Mouse (Mus musculus) limb, embryonic 10.5 days (tissue): ENCODE measurements around the gene Dapk1. TPM values are rescaled to one million over a fixed set of nuclear protein-coding genes. Genes with fewer than 3 reads are reported as not detected.

Experiments
- DNase-seq: peaks from one replicate; pipeline ENCODE4 v3.0.0-alpha.2; 2017; ENCODE audit warnings: low spot score
- H3K27ac ChIP-seq: fragments of 300-500 bp; sonication (generic); 2 replicates; pipeline ENCODE4 v1.5.1; 2016; ENCODE audit warnings: mild to moderate bottlenecking
- H3K27me3 ChIP-seq: fragments of 300-500 bp; sonication (generic); 2 replicates; pipeline ENCODE4 v1.6.1; 2016; ENCODE audit warnings: low read depth, mild to moderate bottlenecking; ENCODE audit not compliant: poor library complexity, severe bottlenecking
- H3K36me3 ChIP-seq: fragments of 300-500 bp; sonication (generic); 2 replicates; pipeline ENCODE4 v1.6.1; 2016; ENCODE audit warnings: mild to moderate bottlenecking, moderate library complexity
- H3K4me1 ChIP-seq: fragments of 300-500 bp; sonication (generic); 2 replicates; pipeline ENCODE4 v1.6.1; 2016
- H3K4me3 ChIP-seq: fragments of 300-500 bp; sonication (generic); 2 replicates; pipeline ENCODE4 v1.5.1; 2016; ENCODE audit warnings: mild to moderate bottlenecking, moderate library complexity
- H3K9me3 ChIP-seq: fragments of 300-500 bp; sonication (generic); replicated peaks from 2 replicates; pipeline ENCODE4 v1.6.1; 2016; ENCODE audit warnings: mild to moderate bottlenecking
- WGBS: fragments of 180-500 bp; shearing (Covaris S2); methylation state at CpG from one replicate; pipeline ENCODE4 v1.1.7; 2016; 5-methylcytosine and 5-hydroxymethylcytosine counted together
- polyA plus RNA-seq: library from polyadenylated mRNA; unstranded; fragments of >200 nt; fragmentation: Nextera tagmentation; extraction: Ambion mirVana; gene quantifications from 2 replicates; pipeline ENCODE4 v1.2.1, GENCODE M21; 2016

The Dapk1 gene
- polyA plus RNA-seq, 1 experiment from 2014 or later = 18.5 TPM

- no peaks in the 10 kb centered on the region for H3K9me3 ChIP-seq
- no peak for DNase-seq
- H3K4me3 ChIP-seq = no peak overlapping the region
- no peaks in the 10 kb centered on the region for H3K36me3 ChIP-seq
- 33% methylated on average over 4 of the region's 4 CpGs for WGBS
- no peaks in the 10 kb centered on the region for H3K27me3 ChIP-seq
- no peak overlapping the region for H3K27ac ChIP-seq
- H3K4me1 ChIP-seq = peaks cover 52% of the 10 kb centered on the region
Measured at GRCm38 (mm10) chr13:60621411-60621965, 19.7 kb downstream of the Dapk1 start.

DNA sequence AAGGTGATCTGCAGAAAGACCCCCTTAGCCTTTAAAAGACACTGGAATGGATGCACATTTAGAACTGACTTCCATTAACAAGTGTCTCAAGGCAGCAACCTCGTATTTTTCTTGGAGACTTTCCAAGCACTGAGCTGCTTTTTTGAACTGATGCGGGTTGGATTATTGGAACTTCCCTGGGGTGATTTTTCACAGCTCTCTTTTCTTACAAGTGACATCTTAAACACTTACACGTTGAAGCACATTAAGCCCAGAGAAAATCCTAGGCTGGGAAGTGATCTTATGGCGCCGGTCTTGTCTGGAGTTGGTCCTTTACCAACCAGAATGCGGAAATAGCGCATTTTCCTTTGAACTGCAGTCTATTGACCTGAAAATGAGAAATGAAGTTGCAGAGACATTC, 23.8 kb downstream of the Dapk1 start:
- 80% methylated on average over 7 of the region's 7 CpGs for WGBS
- no peak overlapping the region for H3K27ac ChIP-seq

GRCm38 (mm10) chr13:60627843-60628656, 26.3 kb downstream of the Dapk1 start:
- H3K9me3 ChIP-seq = no peaks in the 10 kb centered on the region
- H3K4me3 ChIP-seq = no peak overlapping the region
- DNase-seq = no peak
- 40% methylated on average over 15 of the region's 15 CpGs for WGBS
- H3K27me3 ChIP-seq = no peaks in the 10 kb centered on the region
- H3K36me3 ChIP-seq = no peaks in the 10 kb centered on the region
- H3K27ac ChIP-seq = no peak overlapping the region
- H3K4me1 ChIP-seq = peaks cover 15% of the 10 kb centered on the region

More for the DNA sequence above, 23.8 kb downstream of the Dapk1 start:
- H3K9me3 ChIP-seq = no peaks in the 10 kb centered on the region
- H3K27me3 ChIP-seq = no peaks in the 10 kb centered on the region
- H3K4me3 ChIP-seq = no peak overlapping the region
- H3K36me3 ChIP-seq = no peaks in the 10 kb centered on the region
- no peak for DNase-seq
- H3K4me1 ChIP-seq = peaks cover 30% of the 10 kb centered on the region

GRCm38 (mm10) chr13:60628657-60628950, 26.9 kb downstream of the Dapk1 start:
- Histone ChIP-seq H3K27me3 (no peaks in the 10 kb centered on the region), H3K27ac (no peak overlapping the region), H3K4me3 (no peak overlapping the region), H3K36me3 (no peaks in the 10 kb centered on the region), H3K9me3 (no peaks in the 10 kb centered on the region), H3K4me1 (peaks cover 17% of the 10 kb centered on the region)
- no peak for DNase-seq
- 33% methylated on average over 2 of the region's 2 CpGs for WGBS

- Histone ChIP-seq H3K27ac (no peak overlapping the region), H3K4me3 (no peak overlapping the region), H3K9me3 (no peaks in the 10 kb centered on the region), H3K4me1 (peaks cover 25% of the 10 kb centered on the region), H3K36me3 (no peaks in the 10 kb centered on the region), H3K27me3 (no peaks in the 10 kb centered on the region)
- 94% methylated on average over 9 of the region's 9 CpGs for WGBS
- no peak for DNase-seq
Measured at GRCm38 (mm10) chr13:60629419-60629818, 27.7 kb downstream of the Dapk1 start.

DNA sequence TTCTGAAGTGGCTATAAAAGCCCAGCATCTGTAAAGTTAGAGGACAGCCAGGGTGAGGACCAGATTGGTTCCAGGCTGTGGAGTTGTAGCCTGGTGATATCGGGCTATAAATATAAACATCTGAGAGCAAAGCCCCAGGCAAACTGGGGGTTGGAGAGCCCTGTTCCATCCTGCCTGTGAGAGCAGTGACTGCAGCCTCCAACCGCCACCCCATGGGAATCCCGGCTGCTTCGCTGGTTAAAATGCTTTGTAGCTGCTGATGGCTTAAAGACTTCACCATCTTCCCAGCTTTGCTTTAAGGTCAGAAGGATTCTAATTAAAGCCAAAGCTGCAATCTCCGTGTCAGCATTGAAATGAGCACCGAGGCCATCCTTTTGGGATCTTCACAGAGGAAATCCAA, 32.2 kb downstream of the Dapk1 start:
- DNase-seq = no peak
- H3K27me3 ChIP-seq = no peaks in the 10 kb centered on the region
- H3K9me3 ChIP-seq = no peaks in the 10 kb centered on the region
- no peak overlapping the region for H3K4me3 ChIP-seq
- H3K4me1 ChIP-seq = peaks cover 10% of the 10 kb centered on the region
- 41% methylated on average over 6 of the region's 6 CpGs for WGBS
- no peaks in the 10 kb centered on the region for H3K36me3 ChIP-seq
- no peak overlapping the region for H3K27ac ChIP-seq

DNA sequence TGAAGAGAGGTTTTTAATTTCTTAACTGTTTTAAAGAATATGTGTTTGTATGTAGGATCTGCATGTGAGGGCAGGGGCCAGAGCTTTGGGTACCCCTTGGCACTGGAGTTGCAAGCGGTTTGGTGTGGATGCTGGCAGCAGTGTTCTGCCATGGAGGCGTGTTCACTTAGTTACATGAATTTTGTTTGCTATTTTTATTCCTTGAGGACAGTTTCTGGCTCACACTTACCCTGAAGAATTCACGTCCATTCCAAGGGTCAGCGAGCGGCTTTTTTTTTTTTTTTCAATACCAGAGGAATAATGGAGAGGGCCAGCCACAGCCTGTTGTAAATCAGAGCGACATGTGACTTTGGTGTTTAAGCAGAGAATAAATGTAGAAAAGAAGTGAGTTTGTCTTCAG, 33.9 kb downstream of the Dapk1 start:
- H3K4me1 ChIP-seq = peaks cover 10% of the 10 kb centered on the region
- no peaks in the 10 kb centered on the region for H3K27me3 ChIP-seq
- H3K4me3 ChIP-seq = no peak overlapping the region
- H3K9me3 ChIP-seq = no peaks in the 10 kb centered on the region
- no peaks in the 10 kb centered on the region for H3K36me3 ChIP-seq
- DNase-seq = no peak
- H3K27ac ChIP-seq = no peak overlapping the region
- WGBS = 74% methylated on average over 6 of the region's 6 CpGs

DNA sequence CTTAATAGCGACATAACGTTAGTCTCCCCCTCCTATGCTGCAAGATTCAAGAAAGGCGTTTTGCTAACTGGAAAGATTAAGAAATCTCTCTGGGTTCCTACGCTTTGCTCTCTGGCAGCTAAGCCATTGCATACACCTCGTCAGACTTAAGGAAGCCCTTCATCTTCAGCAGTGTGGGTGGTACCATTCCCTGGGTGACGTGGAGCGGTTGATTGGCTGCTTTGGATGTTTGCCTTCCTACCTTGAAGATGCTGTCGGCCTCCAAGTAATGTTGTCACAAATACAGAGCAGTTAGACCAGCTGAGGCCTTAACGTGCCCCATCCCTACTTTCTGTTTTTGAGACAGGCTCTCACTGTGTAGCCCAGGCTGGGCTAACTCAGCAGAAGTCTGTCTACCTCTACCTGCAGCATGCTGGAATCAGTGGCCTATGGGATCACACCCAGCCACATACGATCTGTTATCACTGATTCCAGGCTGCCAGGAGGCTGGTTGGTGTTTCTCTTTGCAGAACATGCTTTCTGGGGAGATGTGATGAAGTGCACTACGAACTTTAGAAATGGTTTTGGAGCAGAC, 37.8 kb downstream of the Dapk1 start:
- no peaks in the 10 kb centered on the region for H3K27me3 ChIP-seq
- no peak overlapping the region for H3K27ac ChIP-seq
- no peaks in the 10 kb centered on the region; the same call in 1 of the 2 replicates for H3K4me1 ChIP-seq
- H3K36me3 ChIP-seq = no peaks in the 10 kb centered on the region
- H3K9me3 ChIP-seq = no peaks in the 10 kb centered on the region
- WGBS = 85% methylated on average over 11 of the region's 11 CpGs
- no peak overlapping the region for H3K4me3 ChIP-seq
- DNase-seq = no peak

- Histone ChIP-seq H3K27ac (no peak overlapping the region), H3K9me3 (no peaks in the 10 kb centered on the region), H3K36me3 (no peaks in the 10 kb centered on the region), H3K4me3 (no peak overlapping the region), H3K27me3 (no peaks in the 10 kb centered on the region), H3K4me1 (no peaks in the 10 kb centered on the region; the same call in 1 of the 2 replicates)
- no peak for DNase-seq
- whole genome bisulfite sequencing = 90% methylated on average over 7 of the region's 7 CpGs
Measured at GRCm38 (mm10) chr13:60640420-60640819, 38.7 kb downstream of the Dapk1 start.

DNA sequence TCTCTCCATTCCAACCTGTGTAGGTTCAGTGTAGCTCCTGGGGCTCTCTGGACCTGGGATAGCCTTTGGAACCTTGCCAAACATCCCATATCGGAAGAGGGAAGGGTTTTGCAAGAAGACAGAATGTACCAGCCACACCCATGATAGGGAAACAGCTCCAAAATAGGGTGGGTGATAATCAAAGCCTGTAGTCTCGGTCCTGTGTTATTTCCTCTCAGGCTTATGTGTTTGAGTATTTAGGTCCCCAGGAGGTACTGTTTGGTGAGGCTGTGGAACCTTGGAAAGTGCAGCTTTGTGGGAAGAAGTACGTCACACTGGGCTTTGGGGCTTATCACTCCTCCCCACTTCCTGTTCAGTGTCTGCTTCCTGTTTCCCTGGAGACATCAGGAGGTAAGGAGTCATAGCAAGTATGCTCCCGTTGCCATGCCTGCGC, 42.7 kb downstream of the Dapk1 start:
- no peak for DNase-seq
- no peaks in the 10 kb centered on the region for H3K9me3 ChIP-seq
- H3K36me3 ChIP-seq = no peaks in the 10 kb centered on the region
- H3K4me1 ChIP-seq = no peaks in the 10 kb centered on the region; the same call in 1 of the 2 replicates
- WGBS = 88% methylated on average over 5 of the region's 5 CpGs
- no peak overlapping the region for H3K27ac ChIP-seq
- H3K27me3 ChIP-seq = no peaks in the 10 kb centered on the region
- H3K4me3 ChIP-seq = no peak overlapping the region

DNA sequence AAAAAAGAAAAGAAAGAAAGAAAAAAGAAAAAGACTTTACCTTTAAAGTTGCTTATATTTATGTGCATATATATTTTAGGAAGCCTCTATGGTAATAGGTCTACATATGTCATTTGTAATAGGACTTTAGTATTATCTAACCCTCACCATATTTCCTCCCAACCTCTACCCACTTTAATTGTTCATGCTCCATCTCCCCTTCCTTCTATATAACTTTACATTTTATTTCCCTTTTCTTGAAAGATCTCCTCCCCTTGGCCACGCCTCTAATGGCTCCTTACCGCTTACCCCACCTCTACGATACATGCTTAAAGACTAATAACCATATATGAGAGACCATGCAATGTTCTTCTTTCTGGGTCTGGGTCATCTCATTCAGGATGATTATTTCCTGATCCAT, 45.0 kb downstream of the Dapk1 start:
- WGBS = 94% methylated on average over 3 of the region's 3 CpGs
- H3K4me1 ChIP-seq = no peaks in the 10 kb centered on the region

DNA sequence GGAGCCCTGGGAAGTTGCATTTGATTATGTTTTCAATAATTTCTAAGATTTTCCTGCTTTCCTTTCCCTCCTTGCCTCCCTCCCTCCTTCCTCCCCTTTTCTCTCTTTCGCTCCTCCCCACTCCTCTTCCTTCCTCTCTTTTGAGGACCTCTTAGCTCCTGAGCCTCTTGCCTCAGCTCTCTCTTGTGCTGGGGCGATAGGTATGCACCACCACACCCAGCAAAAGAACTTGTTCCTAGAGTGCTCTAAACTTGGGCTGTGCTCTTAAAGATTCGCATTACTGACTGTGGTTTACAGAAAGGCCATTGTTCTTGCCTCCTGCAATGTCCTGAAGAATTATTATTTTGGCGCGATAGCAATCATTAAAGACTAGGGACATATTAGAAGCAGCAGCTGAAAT, 46.6 kb downstream of the Dapk1 start:
- Histone ChIP-seq H3K4me1 (no peaks in the 10 kb centered on the region), H3K9me3 (no peaks in the 10 kb centered on the region), H3K4me3 (no peak overlapping the region), H3K36me3 (no peaks in the 10 kb centered on the region), H3K27me3 (no peaks in the 10 kb centered on the region), H3K27ac (no peak overlapping the region)
- WGBS = 92% methylated on average over 5 of the region's 5 CpGs
- no peak for DNase-seq

More for the DNA sequence above, 45.0 kb downstream of the Dapk1 start:
- Histone ChIP-seq H3K36me3 (no peaks in the 10 kb centered on the region), H3K9me3 (no peaks in the 10 kb centered on the region), H3K27me3 (no peaks in the 10 kb centered on the region), H3K27ac (no peak overlapping the region), H3K4me3 (no peak overlapping the region)
- no peak for DNase-seq

DNA sequence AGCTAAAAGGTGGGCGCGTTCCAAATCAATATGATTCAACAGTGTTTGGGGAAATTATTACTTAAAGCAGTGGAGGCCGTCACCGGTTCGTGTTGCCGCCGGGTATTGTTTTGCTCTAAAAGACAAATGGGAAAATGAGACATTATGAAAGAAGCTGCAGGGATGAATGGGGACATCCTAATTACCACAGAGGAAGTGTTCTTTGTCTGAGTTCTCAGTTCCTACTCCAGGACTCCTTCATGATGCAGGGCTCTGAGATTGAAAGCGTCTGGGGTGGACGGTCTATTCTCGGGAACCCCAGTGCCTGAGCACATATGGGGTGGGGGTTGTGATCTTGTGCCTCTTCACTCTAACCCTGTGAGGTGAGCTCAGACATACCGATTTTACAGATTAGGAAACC, 48.3 kb downstream of the Dapk1 start:
- no peaks in the 10 kb centered on the region for H3K27me3 ChIP-seq
- H3K4me1 ChIP-seq = no peaks in the 10 kb centered on the region
- WGBS = 95% methylated on average over 11 of the region's 11 CpGs
- DNase-seq = no peak
- H3K27ac ChIP-seq = no peak overlapping the region
- H3K36me3 ChIP-seq = no peaks in the 10 kb centered on the region
- H3K4me3 ChIP-seq = no peak overlapping the region
- no peaks in the 10 kb centered on the region for H3K9me3 ChIP-seq
